Mouse (Mus musculus) right cerebral cortex, adult 18-20 months (tissue): ENCODE data around the gene Cecr2.
"Not testable (repeated sequence)": the region's sequence is repeated elsewhere in the genome, so short reads cannot be mapped to it uniquely, and the experiment has no call there.

ENCODE experiments used
- DNase-seq: peaks from one replicate; pipeline ENCODE4 v3.0.0; 2022; ENCODE audit warnings: mixed read lengths

Gene Cecr2

GRCm38 (mm10) chr6:120776286-120776685, 110.1 kb downstream of the Cecr2 start:
- no peak for DNase-seq

GRCm38 (mm10) chr6:120777533-120777932, 111.4 kb downstream of the Cecr2 start:
- DNase-seq, result no peak

DNA sequence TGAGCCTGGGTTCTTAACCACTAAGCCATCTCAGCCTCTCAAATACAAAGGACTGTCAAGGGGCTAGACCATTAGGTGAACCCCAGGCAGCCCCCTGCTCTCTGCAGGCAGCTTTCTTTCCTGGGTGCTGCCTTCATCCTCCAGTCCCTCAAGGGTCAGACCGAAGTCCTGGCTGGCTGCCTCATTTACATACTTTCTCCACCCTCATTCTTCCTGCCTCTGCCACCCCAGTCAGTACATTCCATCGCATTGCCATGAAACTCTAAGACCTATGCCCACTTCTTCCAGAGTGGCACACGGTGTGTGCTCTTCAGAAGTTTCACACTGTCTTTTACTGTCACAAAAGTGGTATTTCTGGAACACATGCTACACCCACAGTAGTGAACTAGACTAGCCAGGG, 112.1 kb downstream of the Cecr2 start:
- no peak for DNase-seq

DNA sequence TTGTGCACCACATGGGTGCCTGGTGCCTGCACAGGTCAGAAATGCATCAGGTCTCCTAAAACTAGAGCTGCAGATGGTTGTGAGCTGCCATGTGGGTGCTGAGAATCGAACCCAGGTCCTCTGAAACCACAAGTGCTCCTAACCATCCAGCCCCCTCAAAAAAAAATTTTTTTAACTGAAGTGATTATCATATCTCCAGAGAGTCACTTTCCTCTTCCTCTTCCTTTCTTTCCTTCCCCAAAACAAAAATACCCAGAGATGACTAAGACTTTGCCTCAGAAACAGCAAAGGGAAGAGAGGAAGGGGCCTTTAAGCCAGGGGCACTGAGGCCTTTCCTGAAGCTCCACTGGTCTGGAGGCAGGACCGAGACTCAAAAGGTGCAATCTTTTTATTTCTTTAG, 116.8 kb downstream of the Cecr2 start:
- no peak for DNase-seq

GRCm38 (mm10) chr6:120784351-120784750, 118.2 kb downstream of the Cecr2 start:
- DNase-seq, result no peak

DNA sequence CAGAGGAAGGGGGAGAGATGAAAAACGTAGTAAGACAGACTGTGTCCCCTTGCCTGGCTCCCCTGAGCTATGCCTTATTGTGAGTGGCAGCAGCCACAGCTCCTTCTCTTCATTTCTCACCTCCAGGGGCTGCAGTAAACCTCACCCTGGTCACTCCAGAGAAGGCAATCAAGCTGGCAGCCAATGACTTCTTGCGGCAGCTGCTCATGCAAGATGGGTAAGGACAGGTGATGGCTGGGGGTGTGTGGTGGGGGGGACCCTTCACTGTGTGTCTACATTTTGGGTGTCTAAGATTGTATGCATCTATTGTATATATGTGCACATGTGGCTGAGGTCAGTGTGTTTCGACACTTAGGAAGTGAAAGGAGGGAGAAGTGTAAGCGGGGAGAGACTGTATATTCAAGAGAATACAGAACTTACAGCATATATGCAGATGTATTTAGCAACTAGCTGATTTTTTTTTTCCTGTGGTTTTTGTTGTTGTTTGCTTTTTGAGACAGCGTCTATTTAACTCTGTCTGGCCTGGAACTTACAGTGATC, 122.0 kb downstream of the Cecr2 start:
- DNase-seq, result no peak

GRCm38 (mm10) chr6:120788904-120789303, 122.7 kb downstream of the Cecr2 start:
- no peak for DNase-seq

GRCm38 (mm10) chr6:120790153-120790552, 124.0 kb downstream of the Cecr2 start:
- no peak for DNase-seq

DNA sequence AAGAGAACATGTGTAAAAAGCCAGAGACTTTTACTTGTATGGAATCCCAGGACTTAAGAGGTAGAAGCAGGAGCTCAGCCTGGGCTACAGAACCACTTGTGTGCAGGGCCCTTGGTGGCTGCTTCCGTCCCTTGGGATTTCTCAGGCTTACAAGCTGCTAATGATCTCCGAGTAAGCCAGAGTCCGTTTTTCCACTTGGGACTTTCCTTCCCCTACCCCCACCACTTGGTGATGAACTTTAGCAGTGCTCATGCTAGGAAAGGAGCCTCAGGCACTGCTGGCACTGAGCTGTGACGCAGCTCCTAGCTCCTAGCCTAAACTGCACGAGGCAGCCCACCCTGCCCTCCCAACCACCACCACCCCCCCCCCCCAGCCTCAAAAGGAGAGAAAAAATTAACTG, 124.5 kb downstream of the Cecr2 start:
- DNase-seq, result no peak

DNA sequence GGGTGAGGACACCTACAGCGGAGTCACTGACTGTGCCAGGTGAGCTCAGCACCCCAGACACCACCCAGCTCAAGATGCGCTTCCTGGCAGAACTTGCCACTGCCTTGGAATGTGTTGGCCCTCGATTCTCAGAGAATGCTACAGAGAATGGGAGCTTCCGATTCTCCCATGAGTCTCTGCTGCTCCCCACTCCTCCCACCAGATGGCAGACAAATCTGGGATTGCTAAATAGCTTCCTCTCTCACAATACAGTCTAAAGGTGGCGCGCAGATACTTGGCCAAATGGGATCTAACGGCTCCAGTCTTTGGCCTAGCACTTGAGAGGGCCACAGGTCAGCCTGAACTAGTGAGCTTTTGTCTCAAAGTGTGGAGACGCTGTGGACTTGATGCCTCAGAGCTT, 126.8 kb downstream of the Cecr2 start:
- DNase-seq, result peak; percentile 51

GRCm38 (mm10) chr6:120795422-120796086, 129.4 kb downstream of the Cecr2 start:
- DNase-seq, result no peak

DNA sequence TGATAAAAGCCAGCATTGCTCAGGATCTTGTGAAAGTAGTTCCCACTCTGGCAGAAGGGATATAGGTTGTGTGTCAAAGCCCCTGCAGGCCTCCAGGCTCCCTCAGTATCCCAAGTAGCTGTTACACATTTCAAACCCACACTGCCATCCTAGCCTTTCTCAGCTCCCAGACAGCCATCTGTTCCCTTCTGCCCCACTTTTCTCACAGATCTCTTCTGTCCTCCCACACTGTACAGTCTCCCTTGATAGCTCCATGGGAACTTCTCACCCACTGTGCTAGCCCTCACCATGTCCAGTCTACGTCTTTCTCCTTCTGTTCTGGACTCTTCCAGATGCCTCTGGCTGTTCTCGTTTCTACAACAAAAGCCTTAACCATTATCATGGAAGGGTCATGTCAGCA, 129.9 kb downstream of the Cecr2 start:
- peak; percentile 83 for DNase-seq

DNA sequence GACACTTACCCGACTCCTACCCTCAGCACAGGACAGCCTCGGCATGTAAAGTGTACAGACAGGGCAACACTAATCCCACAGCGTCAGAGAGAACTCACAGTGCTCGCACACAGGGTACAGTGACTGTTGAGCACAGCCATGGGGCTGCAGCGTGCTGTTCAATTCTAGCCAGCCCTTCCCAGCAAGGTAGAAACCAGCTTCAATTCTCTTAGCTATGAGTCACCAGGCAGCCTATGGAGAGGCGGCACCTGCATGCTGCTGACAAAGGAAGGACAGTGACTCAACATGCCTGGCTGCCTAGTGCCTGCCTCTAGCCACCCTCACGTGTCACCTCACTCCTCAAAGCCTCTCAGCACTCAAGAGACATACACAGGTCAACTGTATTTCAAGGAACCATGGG, 131.8 kb downstream of the Cecr2 start:
- DNase-seq, result peak; percentile 73

GRCm38 (mm10) chr6:120798905-120799304, 132.7 kb downstream of the Cecr2 start:
- DNase-seq, result no peak

DNA sequence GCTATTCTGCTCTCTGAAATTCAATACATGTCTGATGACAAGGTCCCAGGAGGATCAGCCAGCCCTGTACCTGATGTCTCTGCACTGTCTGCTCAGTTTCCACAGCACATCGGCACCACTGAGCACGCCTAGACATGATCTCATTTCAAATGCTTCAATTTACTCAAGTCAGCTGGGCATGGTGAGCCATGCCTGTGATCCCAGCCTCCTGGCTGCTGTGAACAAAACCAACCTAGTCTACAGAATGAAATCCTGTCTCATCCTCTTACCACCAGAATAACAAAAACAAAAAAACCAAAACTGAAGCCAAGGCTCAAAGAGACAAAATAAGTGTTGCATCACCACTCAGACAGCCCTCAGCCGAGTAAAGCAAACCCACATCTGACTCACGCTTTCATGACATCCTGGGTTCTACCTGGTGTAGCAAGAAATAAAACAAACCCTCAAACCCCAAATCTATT, 133.4 kb downstream of the Cecr2 start:
- DNase-seq, result peak; percentile 33

DNA sequence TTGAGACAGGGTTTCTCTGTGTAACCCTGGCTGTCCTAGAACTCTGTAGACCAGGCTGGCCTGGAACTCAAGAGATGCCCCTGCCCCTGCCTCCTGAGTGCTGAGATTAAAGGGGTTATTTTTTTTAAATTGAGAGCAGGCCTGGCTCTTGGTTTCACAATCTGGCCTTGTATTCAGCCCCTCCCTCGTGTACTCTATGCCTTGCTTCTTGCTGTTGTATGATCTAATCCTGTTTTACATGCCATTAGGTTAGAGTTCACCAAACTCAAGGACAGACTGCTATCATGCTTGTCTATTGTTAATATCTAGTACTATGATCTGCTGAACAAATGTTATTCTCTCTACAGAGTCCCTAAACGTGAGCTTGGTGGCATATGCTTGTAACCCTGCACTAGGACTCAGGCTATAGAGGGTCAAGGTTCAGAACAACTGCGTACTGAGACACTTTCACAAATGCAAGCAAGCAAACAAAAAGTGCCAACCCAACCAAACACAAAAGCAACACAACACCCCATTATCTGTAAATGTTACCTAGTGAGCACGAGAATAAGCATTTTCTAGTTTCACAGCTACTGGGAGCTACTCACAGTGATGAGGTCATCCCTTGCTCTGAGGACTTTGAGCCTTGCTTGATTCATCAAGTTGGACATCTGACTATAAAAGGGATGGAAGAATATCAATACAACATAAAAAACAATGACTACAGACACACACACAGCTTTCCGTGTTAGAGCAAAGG, 141.0 kb downstream of the Cecr2 start:
- DNase-seq, result no peak

DNA sequence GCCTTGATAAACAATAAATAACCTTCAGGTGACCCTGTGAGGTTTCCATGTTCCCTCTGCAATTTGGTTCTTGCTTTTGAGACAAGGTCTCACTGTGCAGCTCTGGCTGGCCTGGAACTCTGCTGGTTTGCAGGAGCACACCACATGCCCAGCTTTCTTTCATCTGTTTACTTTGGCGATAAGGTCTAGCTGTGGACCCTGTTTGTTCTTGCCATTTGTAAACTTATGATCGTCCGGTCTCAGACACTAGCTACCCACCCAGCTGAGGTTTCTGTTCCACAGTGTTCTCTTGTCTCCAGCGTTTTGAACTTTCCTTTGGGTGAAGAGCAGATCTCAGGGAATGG, 141.5 kb downstream of the Cecr2 start:
- no peak for DNase-seq

GRCm38 (mm10) chr6:120811999-120812398, 145.8 kb downstream of the Cecr2 start:
- DNase-seq, result not testable (repeated sequence)

DNA sequence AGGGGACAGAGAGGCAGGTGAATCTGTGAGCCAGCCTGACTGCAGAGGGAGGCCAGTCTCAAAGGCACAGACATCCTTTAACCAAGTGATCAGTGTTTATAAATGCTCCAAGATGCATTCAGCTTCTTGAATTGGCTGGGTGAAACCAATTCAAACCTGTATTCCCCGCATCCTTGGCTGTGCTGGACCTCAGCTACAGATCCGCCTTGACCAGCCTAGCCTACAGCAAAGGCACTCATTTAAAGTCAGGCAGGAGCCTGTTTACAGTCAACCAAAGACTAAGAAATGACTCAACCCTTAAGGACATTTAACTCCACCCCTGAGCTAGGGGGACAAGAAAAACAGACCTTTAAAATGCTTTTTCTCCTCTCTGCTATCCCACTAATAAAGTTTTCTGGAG, 153.1 kb downstream of the Cecr2 start:
- DNase-seq, result no peak

DNA sequence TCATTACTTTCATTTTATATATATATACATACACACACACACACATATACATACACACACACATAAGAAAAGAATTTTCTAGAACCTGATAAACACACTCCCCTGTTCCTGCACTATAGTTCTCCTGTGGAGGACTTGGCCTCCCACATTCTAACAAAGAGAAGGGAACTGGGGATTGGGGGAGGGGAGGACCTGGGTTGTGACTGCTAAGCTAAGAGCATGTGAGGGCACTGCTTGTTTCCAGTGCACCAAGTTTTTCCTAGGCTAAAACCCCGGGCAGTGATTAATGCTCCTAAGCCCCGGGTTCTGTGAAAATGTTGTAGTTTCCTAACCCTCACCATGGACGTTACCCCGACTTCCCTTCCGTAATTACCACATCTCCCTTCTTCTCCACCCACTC, 154.0 kb downstream of the Cecr2 start:
- DNase-seq, result no peak
